Mouse (Mus musculus) c-Kit-positive CD71-positive TER-119-negative erythroid progenitor cells, embryonic 14.5 days (primary cell): Measurements from ENCODE around the gene Aim2.
"Not testable (repeated sequence)": the region's sequence is repeated elsewhere in the genome, so short reads cannot be mapped to it uniquely, and the experiment has no call there.

Source experiments
- DNase-seq: peaks from one replicate; pipeline ENCODE4 v3.0.0-alpha.2; 2013; ENCODE audit warnings: low read depth

The Aim2 gene

GRCm38 (mm10) chr1:173350372-173350957 is at the start of gene Aim2:
Gene Aim2 (plus strand): TSS chr1:173350879.
- DNase-seq: no peak

DNA sequence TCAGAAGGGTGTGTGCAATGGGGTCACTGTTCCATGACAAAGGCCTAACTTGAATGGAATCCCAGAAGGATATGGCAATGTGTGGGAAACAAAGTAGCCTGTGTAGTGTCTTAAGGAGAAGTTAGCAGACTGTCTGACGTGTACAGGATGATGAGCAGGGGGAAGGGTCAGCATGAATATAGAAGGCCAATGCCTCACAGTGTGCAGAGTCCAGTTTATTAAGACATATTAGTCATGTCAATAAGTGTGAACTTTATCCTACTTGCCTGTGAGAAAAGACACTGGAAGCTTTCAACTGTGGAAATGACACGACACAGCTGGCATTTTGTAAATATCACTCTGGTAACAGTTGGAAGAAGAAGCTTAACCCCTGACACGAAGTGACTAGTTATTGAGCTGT is 47.9 kb upstream of the Aim2 start:
- not testable (repeated sequence) for DNase-seq

DNA sequence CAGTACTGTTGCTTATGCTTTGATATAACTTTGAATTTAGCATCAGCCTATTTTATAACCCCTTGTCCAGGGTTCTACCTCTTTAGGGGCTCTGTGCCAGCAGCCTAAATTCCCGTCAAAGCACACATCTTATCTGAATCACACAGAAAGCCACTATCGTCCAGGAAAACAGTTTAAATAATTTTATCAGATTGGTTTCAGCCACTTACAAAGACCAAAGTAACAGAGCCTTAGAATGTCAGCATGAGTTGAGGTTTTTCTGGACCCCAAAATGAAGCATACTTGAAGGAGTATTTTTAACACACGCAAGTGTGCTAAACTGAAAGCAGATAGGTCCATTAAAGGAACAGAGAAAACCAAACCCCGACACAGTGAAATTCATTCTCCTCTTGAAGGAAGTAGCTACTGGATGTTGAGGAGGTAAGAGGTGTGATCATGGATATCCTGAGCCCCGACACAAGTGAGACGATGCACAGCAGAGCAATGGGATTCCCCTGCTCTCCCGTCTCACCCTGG is 37.1 kb upstream of the Aim2 start:
- not testable (repeated sequence) for DNase-seq

- DNase-seq: no peak
These were observed 35.0 kb upstream of the Aim2 start for GRCm38 (mm10) chr1:173315725-173316124.

DNA sequence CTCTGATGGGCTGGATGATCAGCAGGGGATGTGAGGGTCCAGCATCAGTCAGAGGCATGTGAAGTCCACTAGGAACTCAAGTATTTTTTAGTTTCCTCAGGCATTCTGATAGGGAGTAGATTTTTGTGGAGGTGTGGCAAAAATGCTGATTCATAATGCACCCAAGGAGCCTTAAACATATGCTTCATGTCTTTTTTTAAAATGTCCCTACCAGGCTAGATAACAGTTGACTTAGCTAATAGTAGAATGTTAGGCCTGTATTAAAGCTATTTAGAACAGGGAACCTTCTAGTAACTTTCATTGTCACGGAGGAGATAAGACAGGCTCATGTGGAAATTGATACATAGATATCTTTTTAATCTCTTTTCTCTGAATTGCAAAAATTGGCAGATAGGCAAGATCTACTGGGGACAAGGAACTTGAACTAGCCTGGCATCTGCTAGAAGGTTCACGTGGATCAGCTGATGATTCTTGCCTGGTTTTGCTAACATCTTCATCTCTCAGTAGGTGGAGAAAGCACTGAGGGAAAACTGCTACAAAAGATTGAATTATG is 32.7 kb upstream of the Aim2 start:
- DNase-seq: no peak

DNA sequence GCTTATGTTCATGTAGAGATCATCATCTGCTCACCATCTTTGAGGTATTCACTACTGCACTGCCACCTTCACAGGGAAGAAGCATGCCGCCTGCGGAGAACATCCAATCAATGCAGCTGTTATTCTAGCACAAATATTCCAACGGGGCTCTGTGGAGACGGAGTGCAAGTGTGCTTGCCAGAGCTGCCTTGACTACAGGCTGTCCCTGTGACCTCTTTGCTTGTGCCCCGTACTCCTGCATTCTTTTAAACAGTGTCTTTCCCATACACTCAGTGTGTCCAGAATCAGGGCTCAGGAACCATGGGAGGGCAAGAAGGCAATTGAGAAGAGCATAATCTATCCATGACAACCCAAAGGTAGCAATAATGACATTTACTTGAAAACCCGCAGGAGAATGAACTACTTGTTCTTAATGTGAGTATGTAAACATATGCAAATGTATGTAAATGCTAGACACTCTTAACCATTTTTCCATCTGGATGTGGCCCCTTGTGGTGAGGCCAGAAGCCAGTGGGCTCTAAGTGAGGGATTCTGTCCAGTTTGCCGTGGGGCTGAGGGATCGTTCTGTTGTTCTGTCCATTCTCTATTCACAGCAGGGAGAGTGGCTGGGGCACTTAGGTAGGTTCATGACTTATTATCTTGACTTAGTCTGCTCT is 29.0 kb upstream of the Aim2 start:
- DNase-seq: no peak

- DNase-seq: no peak
These were observed 28.4 kb upstream of the Aim2 start for GRCm38 (mm10) chr1:173322249-173322627.

DNA sequence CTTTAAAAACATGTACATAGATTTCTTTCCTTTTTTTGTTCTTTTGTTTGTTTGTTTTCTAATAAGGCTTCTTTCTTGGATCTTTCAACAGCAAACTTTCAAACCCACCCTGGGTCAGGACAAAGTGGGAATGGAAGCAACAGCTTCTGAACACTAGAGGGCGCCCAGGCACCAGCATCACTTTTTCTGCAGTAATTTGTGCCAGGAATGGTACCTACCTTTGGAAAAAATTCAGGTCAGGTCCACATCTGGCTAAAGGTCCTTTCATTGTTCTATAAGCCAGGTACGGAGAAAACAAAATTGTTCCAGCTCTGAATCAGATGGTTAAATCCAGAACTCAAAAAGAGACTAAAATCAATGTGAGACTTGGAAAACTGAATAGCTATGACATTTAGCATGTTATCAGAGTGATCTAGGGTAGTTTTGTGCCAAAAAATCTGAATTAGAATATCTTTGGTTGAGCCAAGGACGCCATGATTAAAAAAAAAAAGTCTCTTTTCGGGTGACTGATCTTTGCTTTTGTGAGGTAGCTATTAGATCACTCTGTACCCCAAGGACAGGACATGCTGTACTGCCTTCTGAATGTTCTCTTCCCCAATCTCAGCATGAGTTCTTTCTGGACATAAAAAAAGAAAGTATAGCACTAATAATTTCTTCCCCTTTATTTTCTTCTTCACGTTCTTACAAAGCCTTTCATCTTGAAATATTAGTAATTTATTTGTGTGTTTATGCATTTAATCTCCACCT is 26.7 kb upstream of the Aim2 start:
- no peak for DNase-seq

DNA sequence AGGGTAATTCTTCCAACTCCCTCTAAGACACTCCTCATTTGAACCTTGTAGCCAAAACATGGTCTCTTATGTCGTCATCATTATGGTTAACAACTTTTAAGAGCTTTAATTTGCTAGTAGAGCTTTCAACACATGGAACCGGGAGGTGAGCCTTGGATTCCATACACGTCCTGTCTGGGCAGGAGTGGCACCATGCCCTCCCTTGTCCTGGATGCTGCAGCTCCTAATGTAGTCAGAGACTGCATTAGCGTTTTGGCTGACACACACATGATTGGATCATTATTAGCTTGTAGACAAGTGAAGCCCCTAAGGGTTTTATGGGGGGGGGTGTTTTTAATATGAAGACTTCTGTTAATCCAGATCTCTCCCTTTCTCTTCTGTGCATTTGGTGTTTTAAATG is 25.7 kb upstream of the Aim2 start:
- no peak for DNase-seq

DNA sequence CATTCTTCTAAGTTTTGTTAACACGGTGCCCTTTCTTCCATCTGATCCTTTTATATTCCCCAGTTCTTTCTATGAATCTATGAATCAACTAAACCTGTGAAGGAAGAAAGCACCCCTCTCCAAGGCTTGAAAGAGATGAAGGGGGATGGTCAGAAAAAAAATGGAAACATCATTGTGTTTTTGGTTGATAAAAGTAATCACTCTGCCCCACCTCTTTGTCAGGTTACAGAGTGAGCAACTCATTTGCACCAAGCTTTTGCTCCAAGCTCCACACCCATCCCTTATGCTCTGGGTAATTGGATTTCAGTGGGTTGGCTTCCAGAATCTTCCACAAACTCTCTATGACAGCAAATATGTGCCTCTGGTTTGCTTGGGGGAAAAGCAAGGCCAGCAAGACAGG is 25.3 kb upstream of the Aim2 start:
- DNase-seq: no peak

- no peak for DNase-seq
These were observed 24.1 kb upstream of the Aim2 start for GRCm38 (mm10) chr1:173326552-173326951.

DNA sequence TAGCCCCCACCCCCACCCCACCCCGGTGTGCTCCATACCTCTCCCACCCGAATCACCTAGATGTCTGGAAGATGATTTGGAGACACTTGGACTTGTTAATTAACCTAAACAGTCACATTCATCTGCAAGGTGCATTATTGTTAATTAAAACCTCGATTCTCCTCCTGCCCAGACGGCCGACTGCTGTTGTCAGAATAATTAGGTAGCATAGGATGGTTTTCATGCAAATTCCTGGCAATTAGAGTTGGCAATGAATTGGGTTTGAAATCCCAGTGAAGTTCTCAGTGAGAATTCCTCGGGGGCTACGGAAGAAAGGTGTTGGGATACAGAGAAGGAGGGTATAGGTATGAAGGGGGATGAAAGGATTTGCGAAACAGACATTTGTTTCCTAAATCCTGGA is 22.2 kb upstream of the Aim2 start:
- DNase-seq: no peak

DNA sequence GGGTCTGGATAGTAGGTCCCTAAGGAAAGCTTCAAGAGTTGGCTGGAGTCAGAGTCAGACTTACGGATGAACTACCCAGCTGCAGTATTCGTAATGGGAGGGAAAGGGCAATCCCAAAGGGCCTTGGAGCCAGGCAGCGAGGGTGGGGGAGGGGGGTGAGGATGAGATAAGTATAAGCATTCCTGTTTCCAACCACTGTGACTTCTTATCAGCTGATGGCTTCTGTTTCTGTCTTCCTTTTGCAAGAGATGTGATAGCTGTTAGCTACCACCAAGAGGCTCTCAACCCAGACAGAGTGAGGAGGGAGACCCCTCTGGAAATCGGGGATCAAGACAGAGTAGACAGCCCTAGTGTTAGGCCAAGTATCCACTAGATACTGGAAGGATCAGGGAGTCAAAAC is 21.5 kb upstream of the Aim2 start:
- DNase-seq: no peak

GRCm38 (mm10) chr1:173329743-173330142 is 20.9 kb upstream of the Aim2 start:
- no peak for DNase-seq

DNA sequence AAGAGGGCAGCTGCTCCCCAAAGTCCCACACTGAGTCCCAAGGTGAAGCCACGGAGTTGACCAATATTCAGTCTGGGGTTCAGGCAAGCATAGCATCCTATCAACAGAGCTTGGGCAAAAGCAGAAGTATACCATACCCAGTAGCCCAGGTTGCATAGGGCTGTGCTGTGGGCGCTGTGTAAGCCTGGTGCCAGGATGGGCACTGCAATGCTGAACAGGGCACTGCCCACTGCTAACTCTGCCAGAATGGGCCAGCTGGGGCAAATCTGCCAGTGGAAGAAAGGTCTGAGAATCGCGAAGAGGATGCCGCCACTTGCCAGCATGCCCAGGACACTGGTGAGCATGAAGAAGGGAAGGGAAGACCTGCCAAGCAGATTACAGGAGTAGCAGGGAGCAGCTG is 18.3 kb upstream of the Aim2 start:
- no peak for DNase-seq

GRCm38 (mm10) chr1:173333312-173334253 is 17.1 kb upstream of the Aim2 start, which contains the start of gene Ackr1:
Gene Ackr1 (minus strand): TSS chr1:173333750.
- DNase-seq: peak; percentile 62

GRCm38 (mm10) chr1:173335903-173336302 is 14.8 kb upstream of the Aim2 start:
- DNase-seq: no peak

- no peak for DNase-seq
These were observed 13.7 kb upstream of the Aim2 start for GRCm38 (mm10) chr1:173337008-173337407.

DNA sequence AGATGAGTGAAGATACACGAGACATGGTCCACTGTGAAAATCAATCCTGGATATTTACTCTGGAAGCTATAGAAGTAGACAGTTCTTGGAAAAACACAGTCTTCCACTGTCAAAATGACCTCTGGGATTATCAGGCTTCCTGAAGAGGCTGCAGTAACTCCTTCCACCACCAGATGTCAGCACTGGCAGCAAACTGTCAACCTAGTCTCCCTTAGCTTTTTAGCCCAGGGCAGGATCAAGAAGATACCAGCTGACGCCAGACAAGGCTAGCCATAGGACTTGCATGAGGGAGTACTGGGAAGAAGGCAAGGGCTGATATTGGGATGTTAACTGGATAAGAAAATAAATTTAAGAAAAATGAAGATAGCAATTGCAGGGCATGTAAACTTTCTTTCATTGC is 11.1 kb upstream of the Aim2 start:
- no peak for DNase-seq

GRCm38 (mm10) chr1:173342425-173342824 is 8.3 kb upstream of the Aim2 start:
- no peak for DNase-seq

- no peak for DNase-seq
These were observed 6.7 kb upstream of the Aim2 start for GRCm38 (mm10) chr1:173343934-173344333.

GRCm38 (mm10) chr1:173345112-173345511 is 5.6 kb upstream of the Aim2 start:
- no peak for DNase-seq
